Mouse (Mus musculus) skeletal muscle tissue, adult 2 months (tissue): Measurements from ENCODE around the gene Ptp4a2.

Experiments used
- DNase-seq: peaks from one replicate; pipeline ENCODE4 v3.0.0-alpha.2; 2012; ENCODE audit warnings: low read depth, low spot score

The Ptp4a2 gene

GRCm38 (mm10) chr4:129795861-129796260 lies 15.2 kb upstream of the Ptp4a2 start:
- no peak for DNase-seq

GRCm38 (mm10) chr4:129797985-129798384 lies 13.0 kb upstream of the Ptp4a2 start:
- DNase-seq: no peak

- no peak for DNase-seq
Measured at GRCm38 (mm10) chr4:129803368-129803767, 7.7 kb upstream of the Ptp4a2 start.

GRCm38 (mm10) chr4:129805059-129805458 lies 6.0 kb upstream of the Ptp4a2 start:
- DNase-seq: no peak

- no peak for DNase-seq
Measured at GRCm38 (mm10) chr4:129811605-129812468, 818 bp downstream of the Ptp4a2 start.

- DNase-seq: no peak
Measured at GRCm38 (mm10) chr4:129817591-129817990, 6.6 kb downstream of the Ptp4a2 start.

GRCm38 (mm10) chr4:129818506-129819195 lies 7.6 kb downstream of the Ptp4a2 start:
- no peak for DNase-seq

- DNase-seq: peak; percentile 97
Measured at GRCm38 (mm10) chr4:129819712-129820336, 8.8 kb downstream of the Ptp4a2 start.

- DNase-seq: peak; percentile 80
Measured at GRCm38 (mm10) chr4:129820417-129821086, 9.5 kb downstream of the Ptp4a2 start.

GRCm38 (mm10) chr4:129821087-129821616 lies 10.1 kb downstream of the Ptp4a2 start:
- no peak for DNase-seq

GRCm38 (mm10) chr4:129822324-129822723 lies 11.3 kb downstream of the Ptp4a2 start:
- DNase-seq: no peak

- DNase-seq: no peak
Measured at GRCm38 (mm10) chr4:129823216-129823810, 12.3 kb downstream of the Ptp4a2 start.

- no peak for DNase-seq
Measured at GRCm38 (mm10) chr4:129827611-129828010, 16.6 kb downstream of the Ptp4a2 start.

- DNase-seq: peak; percentile 90
Measured at GRCm38 (mm10) chr4:129828081-129828480, 17.1 kb downstream of the Ptp4a2 start.

- peak; percentile 85 for DNase-seq
Measured at GRCm38 (mm10) chr4:129829799-129830198, 18.8 kb downstream of the Ptp4a2 start.

GRCm38 (mm10) chr4:129830343-129830944 lies 19.4 kb downstream of the Ptp4a2 start:
- DNase-seq: no peak

- no peak for DNase-seq
Measured at GRCm38 (mm10) chr4:129834581-129834980, 23.6 kb downstream of the Ptp4a2 start.

- no peak for DNase-seq
Measured at GRCm38 (mm10) chr4:129835296-129835695, 24.3 kb downstream of the Ptp4a2 start.

GRCm38 (mm10) chr4:129839866-129840555 lies 29.0 kb downstream of the Ptp4a2 start:
- no peak for DNase-seq

GRCm38 (mm10) chr4:129846823-129847222 lies 35.8 kb downstream of the Ptp4a2 start:
- DNase-seq: no peak
